Mouse (Mus musculus) hindbrain, embryonic 10.5 days (tissue): ENCODE results near the gene Pde6b. TPM values are rescaled to one million over a fixed set of nuclear protein-coding genes. Genes with fewer than 3 reads are reported as not detected.

Experiments
- DNase-seq: peaks from one replicate; pipeline ENCODE4 v3.0.0-alpha.2; 2017; ENCODE audit warnings: low spot score
- H3K27ac ChIP-seq: fragments of 300-500 bp; sonication (generic); 2 replicates; pipeline ENCODE4 v1.5.1; 2016; ENCODE audit warnings: mild to moderate bottlenecking, moderate library complexity
- H3K27me3 ChIP-seq: fragments of 300-500 bp; sonication (generic); 2 replicates; pipeline ENCODE4 v1.6.1; 2016; ENCODE audit warnings: mild to moderate bottlenecking; ENCODE audit not compliant: poor library complexity, insufficient read depth, severe bottlenecking
- H3K36me3 ChIP-seq: fragments of 300-500 bp; sonication (generic); 2 replicates; pipeline ENCODE4 v1.6.1; 2016; ENCODE audit warnings: mild to moderate bottlenecking, moderate library complexity
- H3K4me1 ChIP-seq: fragments of 300-500 bp; sonication (generic); replicated peaks from 2 replicates; pipeline ENCODE4 v1.6.1; 2016; ENCODE audit warnings: mild to moderate bottlenecking
- H3K4me3 ChIP-seq: fragments of 300-500 bp; sonication (generic); 2 replicates; pipeline ENCODE4 v1.5.1; 2016; ENCODE audit warnings: mild to moderate bottlenecking, moderate library complexity
- H3K9me3 ChIP-seq: fragments of 300-500 bp; sonication (generic); 2 replicates; pipeline ENCODE4 v1.6.1; 2016; ENCODE audit warnings: mild to moderate bottlenecking, moderate library complexity
- WGBS: fragments of 180-500 bp; shearing (Covaris S2); methylation state at CpG from one replicate; pipeline ENCODE4 v1.1.7; 2016; 5-methylcytosine and 5-hydroxymethylcytosine counted together
- polyA plus RNA-seq: library from polyadenylated mRNA; unstranded; fragments of >200 nt; fragmentation: Nextera tagmentation; extraction: Ambion mirVana; gene quantifications from 2 replicates; pipeline ENCODE4 v1.2.1, GENCODE M21; 2016

Gene Pde6b
- 0.25 and 0.44 TPM in 2 replicates for polyA plus RNA-seq

DNA sequence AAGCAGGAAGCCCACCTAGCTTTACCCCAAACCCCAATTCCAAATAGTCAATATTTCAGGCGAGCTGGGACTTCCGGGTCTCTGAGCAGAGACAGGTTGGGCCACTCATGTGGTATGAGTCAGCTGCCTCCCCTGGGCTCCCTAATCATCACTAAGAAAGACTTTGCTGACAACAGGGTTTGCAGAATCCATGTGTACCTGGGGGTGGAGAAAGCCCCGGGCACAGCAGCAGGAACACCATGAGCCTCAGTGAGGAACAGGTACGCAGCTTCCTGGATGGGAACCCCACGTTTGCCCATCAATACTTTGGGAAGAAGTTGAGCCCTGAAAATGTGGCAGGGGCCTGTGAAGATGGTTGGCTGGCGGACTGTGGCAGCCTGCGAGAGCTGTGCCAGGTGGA is at the start of gene Pde6b:
TSS of gene Pde6b (plus strand) at position 191 of the 400 bp plus-strand sequence.
- Histone ChIP-seq H3K4me1 (no peaks in the 10 kb centered on the region), H3K27me3 (no peaks in the 10 kb centered on the region), H3K9me3 (no peaks in the 10 kb centered on the region), H3K4me3 (no peak within 1 kb of the TSS), H3K27ac (no peak within 1 kb of the TSS), H3K36me3 (no peaks in the 10 kb centered on the region)
- WGBS: 75% methylated on average over 7 of the region's 7 CpGs
- no peak for DNase-seq

DNA sequence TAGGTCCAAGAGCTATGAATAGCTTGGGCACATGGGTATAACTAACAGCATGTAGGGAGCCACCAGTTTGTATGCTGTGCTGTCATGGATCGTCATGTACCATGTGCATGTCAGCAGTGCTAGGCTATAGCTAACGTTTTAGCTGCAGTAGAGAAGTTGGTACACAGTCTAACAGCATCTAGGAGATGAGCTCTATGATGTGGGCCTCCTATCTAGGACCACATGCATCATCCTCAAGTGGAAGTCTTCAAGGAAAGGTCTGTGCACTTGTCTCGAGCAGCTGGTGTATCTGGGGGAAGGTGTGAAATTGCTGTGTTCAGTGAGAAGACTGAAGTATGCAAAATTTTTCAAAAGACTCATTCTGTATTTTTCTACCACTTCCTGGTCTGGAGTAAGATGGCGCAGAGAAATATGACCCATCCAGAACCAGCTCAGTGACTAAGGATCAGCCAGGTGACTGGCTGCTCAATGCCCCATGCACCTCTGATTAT is 44.5 kb upstream of the Pde6b start:
- Histone ChIP-seq H3K9me3 (no peaks in the 10 kb centered on the region), H3K27me3 (no peaks in the 10 kb centered on the region), H3K27ac (no peak overlapping the region), H3K36me3 (peaks cover 52% of the 10 kb centered on the region), H3K4me1 (no peaks in the 10 kb centered on the region), H3K4me3 (no peak overlapping the region)
- DNase-seq: no peak
- WGBS: 87% methylated on average over 4 of the region's 4 CpGs

DNA sequence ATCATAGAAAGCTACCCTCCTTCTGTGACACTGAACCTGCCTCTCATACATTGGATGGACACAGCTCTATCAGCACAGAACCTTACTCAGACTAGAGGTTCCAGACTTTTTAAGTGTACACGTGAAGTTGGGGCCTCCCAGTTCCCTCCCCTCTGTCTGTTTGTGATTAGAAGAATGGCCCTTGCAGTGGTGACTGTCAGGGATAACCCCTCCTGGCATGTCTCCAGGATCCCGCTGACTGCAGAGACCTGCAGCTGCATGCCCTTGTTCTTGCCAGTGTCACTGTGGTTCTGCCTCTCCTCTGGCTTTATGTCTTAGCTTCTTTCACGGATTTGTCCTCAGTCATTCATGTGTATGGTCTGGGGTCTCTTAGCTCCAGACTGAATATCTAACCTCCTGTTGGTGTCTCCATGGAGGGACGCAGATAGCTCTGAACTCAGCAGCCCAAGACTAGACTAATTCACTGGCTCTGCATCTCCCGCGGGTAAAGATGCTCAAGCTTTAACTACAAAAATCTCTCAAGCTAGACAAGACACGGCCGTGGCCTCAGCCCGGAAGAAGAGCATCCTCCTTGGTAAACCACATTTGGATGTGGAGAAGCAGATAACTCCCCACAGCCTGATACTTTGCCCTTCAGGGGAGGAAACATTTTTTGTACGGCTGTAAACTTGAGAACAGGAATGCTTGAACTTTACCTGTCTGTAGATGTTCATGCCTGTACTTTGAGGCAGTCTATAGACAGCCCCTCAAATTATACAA is 42.7 kb upstream of the Pde6b start:
- H3K4me1 ChIP-seq: no peaks in the 10 kb centered on the region
- H3K27me3 ChIP-seq: no peaks in the 10 kb centered on the region
- 88% methylated on average over 10 of the region's 10 CpGs for WGBS
- H3K9me3 ChIP-seq: no peaks in the 10 kb centered on the region
- H3K36me3 ChIP-seq: peaks cover 56% of the 10 kb centered on the region
- no peak overlapping the region for H3K4me3 ChIP-seq
- no peak for DNase-seq
- no peak overlapping the region for H3K27ac ChIP-seq

DNA sequence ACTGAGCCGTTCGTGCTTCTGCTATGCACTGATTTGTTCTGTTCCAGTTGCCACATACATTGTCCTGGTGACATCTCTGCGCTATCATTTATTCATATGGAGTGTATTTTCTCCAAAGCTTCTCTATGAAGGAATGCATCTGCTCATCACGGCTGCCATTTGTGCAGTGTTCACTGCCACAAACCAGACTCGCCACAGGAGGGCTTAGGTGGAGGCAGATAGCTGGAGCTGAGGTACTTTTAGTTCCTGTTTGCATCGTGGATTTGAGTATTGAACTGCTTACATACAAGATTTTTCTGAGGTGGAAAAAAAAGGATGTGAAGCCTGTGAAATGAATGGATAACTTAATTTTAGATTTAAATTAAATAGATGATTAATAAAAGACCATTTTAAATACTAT is 40.3 kb upstream of the Pde6b start:
- no peak overlapping the region for H3K27ac ChIP-seq
- H3K4me3 ChIP-seq: no peak overlapping the region
- WGBS: 84% methylated on average over 6 of the region's 6 CpGs
- no peaks in the 10 kb centered on the region for H3K27me3 ChIP-seq
- peaks cover 59% of the 10 kb centered on the region for H3K36me3 ChIP-seq
- no peak for DNase-seq
- no peaks in the 10 kb centered on the region for H3K4me1 ChIP-seq
- no peaks in the 10 kb centered on the region for H3K9me3 ChIP-seq

DNA sequence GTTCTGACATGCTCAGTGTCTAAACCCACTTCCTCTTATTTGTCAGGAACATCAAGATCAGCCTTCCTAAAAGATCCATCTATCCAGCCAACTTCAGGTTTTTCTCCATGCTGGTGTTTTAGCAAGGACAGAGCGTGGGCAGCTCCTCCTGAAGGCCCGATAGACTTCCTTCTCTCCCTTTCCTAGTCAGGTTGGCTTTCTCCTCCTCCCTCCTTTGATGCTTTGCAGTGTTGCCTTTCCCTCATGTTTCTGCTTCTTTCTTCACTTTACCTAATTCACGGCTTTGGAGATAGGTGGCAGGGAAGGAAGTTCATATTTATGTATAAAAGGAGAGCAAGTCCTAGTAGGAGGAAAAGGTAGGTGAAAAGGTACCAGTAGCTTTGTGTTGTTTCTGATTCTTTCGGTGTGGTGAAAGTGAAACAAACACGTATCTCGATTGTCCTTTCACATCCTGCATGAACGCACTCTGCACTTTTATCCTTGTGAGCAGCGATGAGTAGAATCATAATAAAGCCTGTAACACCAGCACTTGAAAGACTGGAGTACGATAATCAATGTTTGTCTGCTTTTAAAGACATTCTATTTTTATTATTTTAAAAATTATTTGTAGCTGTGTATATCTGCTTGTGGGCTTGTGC is 38.6 kb upstream of the Pde6b start:
- 94% methylated on average over 9 of the region's 9 CpGs for WGBS
- Histone ChIP-seq H3K4me3 (no peak overlapping the region), H3K27ac (no peak overlapping the region), H3K36me3 (peaks cover 43% of the 10 kb centered on the region), H3K27me3 (no peaks in the 10 kb centered on the region), H3K9me3 (no peaks in the 10 kb centered on the region), H3K4me1 (no peaks in the 10 kb centered on the region)
- DNase-seq: no peak

DNA sequence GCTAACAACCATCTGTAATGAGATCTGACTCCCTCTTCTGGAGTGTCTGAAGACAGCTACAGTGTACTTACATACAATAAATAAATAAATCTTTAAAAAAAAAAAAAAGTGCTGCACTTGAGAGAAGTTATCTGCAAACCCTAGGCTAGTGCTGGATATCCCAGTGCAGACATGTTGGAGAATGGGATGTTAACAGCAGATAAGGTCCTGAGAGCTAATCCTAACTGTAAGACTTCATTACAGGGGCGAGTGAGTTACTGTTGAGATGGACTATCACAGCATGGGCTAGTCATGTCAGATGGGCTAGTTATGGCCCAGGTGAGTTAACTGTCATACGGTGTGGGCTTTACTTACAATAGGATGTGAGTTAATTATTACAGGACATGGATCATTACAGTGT is 34.1 kb upstream of the Pde6b start:
- peaks cover 23% of the 10 kb centered on the region for H3K36me3 ChIP-seq
- whole genome bisulfite sequencing: 83% methylated on average over 2 of the region's 2 CpGs
- DNase-seq: no peak

DNA sequence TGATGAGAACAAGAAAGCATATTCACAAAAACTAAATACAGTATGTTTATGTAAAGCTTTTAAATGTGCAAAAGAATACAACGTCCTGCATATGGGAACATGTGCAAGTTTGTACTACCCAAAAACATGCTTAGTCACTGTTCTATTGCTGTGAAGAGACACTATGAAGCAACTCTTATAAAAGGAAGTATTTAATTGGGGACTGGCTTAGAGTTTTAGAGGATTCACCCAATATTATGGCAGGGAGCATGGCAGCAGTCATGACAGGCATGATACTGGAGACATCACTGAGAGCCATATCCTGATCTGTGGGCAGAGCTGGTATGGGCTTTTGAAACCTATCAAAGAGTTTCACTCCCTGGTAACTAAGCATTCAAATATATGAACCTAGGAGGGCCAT is 30.3 kb upstream of the Pde6b start:
- WGBS: 93% methylated on average over 1 of the region's 1 CpGs
- no peak for DNase-seq
- Histone ChIP-seq H3K27me3 (peaks cover 7% of the 10 kb centered on the region; the same call in 1 of the 2 replicates), H3K27ac (no peak overlapping the region), H3K9me3 (no peaks in the 10 kb centered on the region), H3K36me3 (no peaks in the 10 kb centered on the region), H3K4me1 (no peaks in the 10 kb centered on the region), H3K4me3 (no peak overlapping the region)

More for the DNA sequence above, 34.1 kb upstream of the Pde6b start:
- Histone ChIP-seq H3K27ac (no peak overlapping the region), H3K4me1 (no peaks in the 10 kb centered on the region), H3K4me3 (no peak overlapping the region), H3K27me3 (no peaks in the 10 kb centered on the region), H3K9me3 (no peaks in the 10 kb centered on the region)

DNA sequence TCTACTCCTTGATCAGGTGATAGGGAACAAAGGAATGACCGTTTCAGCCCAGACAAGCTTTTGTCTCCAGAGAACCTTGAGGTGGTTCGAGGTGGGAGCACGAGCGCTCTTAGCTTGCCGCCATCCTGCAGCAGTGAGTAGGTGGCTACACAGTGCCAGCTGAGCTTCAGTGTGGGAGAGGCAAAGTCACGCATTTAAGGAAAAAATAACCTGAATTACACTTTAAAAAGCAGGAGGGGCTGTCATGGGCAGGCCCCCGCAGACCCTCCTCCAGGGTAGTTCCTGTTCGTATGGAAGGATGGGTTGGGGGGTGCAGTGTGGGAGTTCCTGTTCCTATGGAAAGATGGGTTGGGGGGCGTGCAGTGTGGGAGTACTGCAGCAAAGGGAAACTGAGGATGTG is 28.7 kb upstream of the Pde6b start:
- H3K4me3 ChIP-seq: no peak overlapping the region
- no peak for DNase-seq
- WGBS: 85% methylated on average over 9 of the region's 9 CpGs
- H3K4me1 ChIP-seq: no peaks in the 10 kb centered on the region
- H3K27ac ChIP-seq: no peak overlapping the region
- no peaks in the 10 kb centered on the region for H3K36me3 ChIP-seq
- H3K27me3 ChIP-seq: peaks cover 23% of the 10 kb centered on the region
- H3K9me3 ChIP-seq: no peaks in the 10 kb centered on the region

DNA sequence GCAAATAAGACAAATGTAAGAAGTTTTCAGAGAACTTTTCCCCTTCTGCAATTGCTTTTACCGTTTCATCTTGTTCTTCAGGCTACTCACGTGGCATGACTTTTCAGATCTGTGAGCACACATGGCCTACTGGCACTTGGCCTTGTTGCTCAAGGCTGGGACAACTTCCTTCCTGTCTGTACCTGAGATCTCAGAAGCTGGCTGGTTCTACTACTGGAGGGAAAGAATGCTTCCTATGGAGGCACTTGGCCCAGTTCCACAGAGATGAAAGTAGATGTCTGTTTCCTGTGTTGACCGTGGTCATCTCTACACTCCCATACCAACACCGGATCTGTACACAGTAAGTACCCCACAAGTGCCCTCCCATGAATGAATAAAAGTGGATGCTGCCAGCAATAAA is 28.0 kb upstream of the Pde6b start:
- Histone ChIP-seq H3K4me3 (no peak overlapping the region), H3K27me3 (peaks cover 30% of the 10 kb centered on the region), H3K27ac (no peak overlapping the region), H3K4me1 (no peaks in the 10 kb centered on the region), H3K9me3 (no peaks in the 10 kb centered on the region), H3K36me3 (no peaks in the 10 kb centered on the region)
- 90% methylated on average over 4 of the region's 4 CpGs for WGBS
- DNase-seq: no peak

DNA sequence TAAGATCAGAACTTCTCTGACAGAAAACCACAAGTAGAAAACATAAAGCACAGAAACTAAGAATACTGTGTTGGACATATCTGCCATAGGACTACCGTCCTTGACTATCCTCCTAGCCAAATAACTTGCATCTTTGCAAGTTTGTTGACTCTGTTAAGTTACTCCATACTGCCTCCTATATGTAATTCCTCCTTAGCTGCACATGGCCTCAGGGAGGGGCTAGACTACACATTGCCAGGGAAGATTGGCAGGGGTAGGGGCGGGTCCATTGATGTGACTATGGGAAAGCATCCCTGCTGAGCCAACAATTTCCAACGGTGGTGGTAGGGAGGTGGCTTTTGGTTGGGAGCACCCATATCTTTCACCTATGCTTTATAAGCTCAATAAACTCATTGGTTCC is 25.9 kb upstream of the Pde6b start:
- H3K9me3 ChIP-seq: no peaks in the 10 kb centered on the region
- 26% methylated on average over 3 of the region's 3 CpGs for WGBS
- H3K27ac ChIP-seq: no peak overlapping the region
- no peak for DNase-seq
- H3K36me3 ChIP-seq: no peaks in the 10 kb centered on the region
- H3K4me1 ChIP-seq: peaks cover 13% of the 10 kb centered on the region
- peaks cover 51% of the 10 kb centered on the region for H3K27me3 ChIP-seq
- H3K4me3 ChIP-seq: no peak overlapping the region

DNA sequence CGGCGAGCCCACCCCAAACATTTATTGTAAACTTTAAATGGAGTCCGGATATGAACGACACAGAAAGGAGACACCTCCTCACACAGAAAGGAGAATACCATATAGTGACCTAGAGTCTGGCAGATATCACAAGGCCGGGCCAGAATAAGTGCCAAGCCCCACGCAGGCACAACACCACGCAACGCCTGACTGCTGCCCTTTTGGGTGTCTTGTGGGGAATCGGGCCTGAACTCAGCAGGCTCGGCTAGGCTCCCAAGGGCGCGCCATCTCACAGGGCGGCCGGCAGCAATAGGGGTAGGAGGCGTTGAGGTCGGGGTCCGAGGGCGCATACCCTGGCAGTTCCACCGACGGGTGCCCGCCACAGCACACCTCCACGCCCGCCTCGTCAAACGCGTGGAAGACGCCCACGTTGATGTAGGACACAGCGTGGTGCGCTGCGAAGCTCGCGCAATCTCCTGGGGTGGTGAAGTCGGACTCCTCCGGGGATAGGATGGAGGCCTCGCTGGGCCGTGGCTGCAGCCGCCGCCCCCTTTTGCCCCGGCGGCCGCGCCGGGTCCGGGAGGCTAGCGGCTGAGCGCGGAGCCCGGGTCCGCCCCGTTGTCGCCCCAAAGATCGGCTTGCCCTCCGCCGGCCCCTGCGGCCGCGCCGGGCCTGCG is 21.7 kb upstream of the Pde6b start:
- no peak for DNase-seq
- H3K27ac ChIP-seq: no peak overlapping the region; the same call in 1 of the 2 replicates
- peaks cover 92% of the 10 kb centered on the region for H3K27me3 ChIP-seq
- peak overlapping the region; percentile 60 for H3K4me3 ChIP-seq
- peaks cover 32% of the 10 kb centered on the region for H3K4me1 ChIP-seq
- H3K9me3 ChIP-seq: no peaks in the 10 kb centered on the region
- no peaks in the 10 kb centered on the region for H3K36me3 ChIP-seq
- WGBS: 2% methylated on average over 60 of the region's 60 CpGs

DNA sequence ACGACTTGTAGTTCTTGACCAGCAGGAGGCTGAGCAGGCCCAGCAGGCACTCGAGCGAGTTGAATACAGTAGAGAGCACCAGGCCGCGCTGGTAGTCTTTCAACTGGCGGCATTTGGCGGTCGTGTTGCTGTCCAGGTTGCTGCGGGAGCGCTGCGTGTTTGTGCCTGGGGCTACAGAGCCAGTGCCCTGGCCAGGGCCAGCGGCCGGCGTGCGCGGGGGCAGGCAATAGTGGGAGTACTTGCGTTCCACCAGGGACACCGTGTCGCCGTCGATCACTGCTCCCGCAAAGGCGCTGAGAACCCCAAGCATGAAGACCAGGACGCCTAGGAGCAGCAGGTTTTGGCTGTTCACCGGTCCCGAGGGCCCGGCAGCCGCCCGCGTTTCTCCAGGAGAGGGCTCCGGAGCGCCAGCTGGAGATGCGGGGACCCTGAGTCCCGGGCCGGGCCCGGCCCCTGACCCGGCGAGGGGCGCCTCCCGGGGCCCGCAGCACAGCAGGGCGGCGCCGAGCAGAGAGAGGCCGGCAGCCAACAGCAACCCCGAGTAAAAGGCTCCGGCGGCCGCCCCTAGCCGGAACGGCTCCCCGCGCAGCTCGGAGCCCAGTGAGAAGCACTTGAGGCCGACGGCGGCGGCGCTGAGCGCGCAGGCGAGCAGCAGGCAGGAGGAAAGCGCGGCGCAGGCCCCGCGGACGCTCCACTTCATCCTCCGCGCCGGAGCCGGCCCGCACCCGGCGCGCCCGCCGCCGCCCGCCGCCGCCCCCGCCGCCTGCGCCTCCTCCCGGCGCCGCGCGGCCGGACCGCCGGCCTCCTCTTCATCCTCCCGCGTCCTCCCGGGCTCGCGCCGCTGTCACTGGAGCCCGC is 21.0 kb upstream of the Pde6b start:
- peaks cover 32% of the 10 kb centered on the region for H3K4me1 ChIP-seq
- no peaks in the 10 kb centered on the region for H3K36me3 ChIP-seq
- under 1% methylated on average over 100 of the region's 100 CpGs for WGBS
- DNase-seq: peak; percentile 70
- peaks cover 99% of the 10 kb centered on the region for H3K27me3 ChIP-seq
- peak overlapping the region; percentile 60 for H3K4me3 ChIP-seq
- peak overlapping the region; percentile 6; the same call in 1 of the 2 replicates for H3K27ac ChIP-seq
- H3K9me3 ChIP-seq: no peaks in the 10 kb centered on the region
